Mouse (Mus musculus) liver, embryonic 14.5 days (tissue): ENCODE measurements around the gene Dvl3.

Source experiments
- CTCF ChIP-seq: IDR thresholded peaks from 2 replicates; pipeline ENCODE4 v1.5.1; 2016; ENCODE audit warnings: antibody characterized with exemption, low read depth, control low read depth
- EP300 ChIP-seq: IDR thresholded peaks from 2 replicates; pipeline ENCODE4 v1.6.1; 2016; ENCODE audit warnings: antibody characterized with exemption, low read depth

DNA sequence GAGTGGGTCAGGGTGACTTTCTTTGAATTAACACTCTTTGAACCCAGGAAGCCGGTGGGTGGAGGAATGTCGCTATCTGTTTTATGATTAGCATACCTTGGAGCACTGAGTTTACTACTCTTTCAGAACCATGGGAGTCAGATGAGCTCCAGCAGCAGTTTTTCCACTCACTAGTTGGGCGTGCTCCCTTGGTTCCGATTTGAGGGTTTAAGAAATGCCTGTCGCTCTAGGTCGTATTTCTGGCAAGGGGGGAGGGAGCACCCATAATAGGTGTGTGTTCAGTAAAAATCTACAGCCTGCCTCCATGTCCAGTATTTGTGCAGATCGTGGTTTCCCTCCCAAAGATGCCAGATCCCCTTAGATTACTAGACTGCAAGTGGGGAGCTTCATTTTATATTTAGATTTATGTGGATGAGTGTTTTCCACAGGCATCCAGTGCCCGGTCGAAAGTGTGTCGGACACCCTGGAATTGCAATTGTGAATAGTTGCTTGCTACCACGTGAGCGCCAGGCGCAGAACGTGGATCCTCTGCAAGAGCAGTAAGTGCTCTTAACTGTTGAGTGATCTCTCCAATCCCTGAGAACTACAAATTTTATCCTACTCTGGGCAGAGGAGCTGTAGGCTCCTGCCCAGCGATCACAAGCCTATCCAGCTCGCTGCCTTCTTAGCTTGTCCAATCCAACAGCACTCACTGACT lies 18.7 kb upstream of the Dvl3 start:
- no peak for TF ChIP-seq CTCF
- no peak for TF ChIP-seq EP300
